Mouse (Mus musculus) testis, adult 2 months (tissue): ENCODE results near the gene Hsd17b6.

Source experiments
- CTCF ChIP-seq: fragments of 200-500 bp; IDR thresholded peaks from 2 replicates; pipeline ENCODE4 v1.5.1; 2012; ENCODE audit warnings: low read depth, mild to moderate bottlenecking, inconsistent platforms, low read length, moderate library complexity; ENCODE audit not compliant: control insufficient read depth, insufficient read depth, insufficient replicate concordance
- POLR2A ChIP-seq: fragments of 200-500 bp; IDR thresholded peaks from 2 replicates; pipeline ENCODE4 v1.6.1; 2012; ENCODE audit warnings: low read depth, mild to moderate bottlenecking, inconsistent platforms, low read length, moderate library complexity; ENCODE audit not compliant: control insufficient read depth

- no peak for TF ChIP-seq POLR2A
- no peak for TF ChIP-seq CTCF
Observed at GRCm38 (mm10) chr10:127975503-127975902, 31.9 kb downstream of the Hsd17b6 start.
